ENCODE assay signal across 10 mouse cellular contexts in the genomic region with DNA sequence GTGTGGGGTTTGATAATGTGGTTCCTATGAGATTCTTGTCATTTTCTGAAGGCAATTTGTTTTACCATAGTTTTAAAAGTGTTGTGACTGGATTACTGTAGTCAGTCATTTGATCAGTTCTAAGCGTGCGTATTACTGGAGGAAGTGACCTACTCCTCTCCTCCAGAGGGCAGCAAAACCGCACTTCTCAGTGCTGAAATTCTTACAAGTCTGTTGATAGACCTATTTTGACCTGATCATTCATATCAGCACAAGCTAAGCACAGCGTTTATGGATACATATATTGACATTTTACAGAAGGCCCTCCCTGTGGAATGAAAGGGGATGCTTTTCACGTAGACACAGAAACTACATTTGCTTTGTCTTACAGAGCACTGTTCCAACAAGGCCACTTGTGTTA.
DNase-seq lines count a peak whose midpoint lies in the region; ATAC-seq and TF ChIP-seq lines count a peak whose summit lies in the region.
"Had no signal": no experiment of that assay in that cellular context is flagged by ENCODE, and none has a peak within 500 bp of the region (broad histone marks: within the 10 kb centered on the region; RNA-seq: fewer than 3 reads in every experiment).

No protein-coding gene starts in this region.

- TF ChIP-seq CTCF in kidney, postnatal 0 days (IDR thresholded peaks at IDR 0.05; ENCODE audit: low read depth) = peak; percentile 77
- peak; percentile 74 to 88 for TF ChIP-seq CTCF in CH12.LX (conservative IDR thresholded peaks at IDR 0.05 in 1 of 2, IDR thresholded peaks at IDR 0.05 in 1 of 2; ENCODE audit: low read depth in 2 of 2, low read length in 2 of 2)

- no peak for TF ChIP-seq EP300 in CH12.LX (IDR thresholded peaks at IDR 0.05; ENCODE audit: low read length)

- no peaks in the 10 kb centered on the region for H3K79me2 ChIP-seq in CH12.LX (replicated peaks; ENCODE audit: control insufficient read depth, extremely low read depth, insufficient read depth, poor library complexity, severe bottlenecking)

- H3K27me3 ChIP-seq in kidney, postnatal 0 days (ENCODE audit: insufficient read depth, low read length) = no peaks in the 10 kb centered on the region
- H3K27me3 ChIP-seq in kidney, embryonic 15.5 days = no peaks in the 10 kb centered on the region
- no peaks in the 10 kb centered on the region for H3K27me3 ChIP-seq in CH12.LX (replicated peaks)
- H3K27me3 ChIP-seq in forebrain, embryonic 16.5 days (replicated peaks; ENCODE audit: control insufficient read depth, insufficient read depth, low read length) = no peaks in the 10 kb centered on the region
- H3K27me3 ChIP-seq: embryonic facial prominence, embryonic 12.5 days; stomach, embryonic 15.5 days had no signal

- no peaks in the 10 kb centered on the region for H3K36me3 ChIP-seq in kidney, postnatal 0 days (ENCODE audit: insufficient read depth, low read length)
- H3K36me3 ChIP-seq in kidney, embryonic 15.5 days = no peaks in the 10 kb centered on the region
- no peaks in the 10 kb centered on the region for H3K36me3 ChIP-seq in CH12.LX (replicated peaks in 1 of 2; ENCODE audit: control insufficient read depth in 1 of 2, insufficient read depth in 1 of 2, low read length in 1 of 2)
- H3K36me3 ChIP-seq in forebrain, embryonic 16.5 days (ENCODE audit: control insufficient read depth, insufficient read depth) = no peaks in the 10 kb centered on the region
- H3K36me3 ChIP-seq: embryonic facial prominence, embryonic 12.5 days; stomach, embryonic 15.5 days had no signal

- peak; percentile 71 for DNase-seq in kidney, postnatal 0 days (ENCODE audit: low spot score)
- peak; percentile 80 for DNase-seq in CH12.LX (ENCODE audit: extremely low read depth)
- DNase-seq in T-cell, adult 2 months (ENCODE audit: low spot score) = peak; percentile 8
- DNase-seq in lung, postnatal 14 days = peak; percentile 40
- DNase-seq in thymus, postnatal 14 days = peak; percentile 34
- no peak for DNase-seq in ovary, postnatal 36 days (ENCODE audit: low spot score)

- H3K9ac ChIP-seq in kidney, postnatal 0 days (ENCODE audit: low read depth, low read length) = no peak overlapping the region
- no peak overlapping the region for H3K9ac ChIP-seq in kidney, embryonic 15.5 days
- H3K9ac ChIP-seq in CH12.LX (ENCODE audit: insufficient read depth, low read depth) = no peak overlapping the region
- no peak overlapping the region for H3K9ac ChIP-seq in forebrain, embryonic 16.5 days (replicated peaks; ENCODE audit: low read depth, low read length)
- H3K9ac ChIP-seq: embryonic facial prominence, embryonic 12.5 days; stomach, embryonic 15.5 days had no signal

- in situ Hi-C loops in CH12.LX (cut with MboI; ENCODE audit: low pct_ligation_motif_present, low pct_unique_long_range_greater_than_20kb, low sequenced_read_pairs) = no loop called here

- ATAC-seq in kidney, postnatal 0 days (replicated peaks; ENCODE audit: low FRiP score, low read depth) = no peak
- ATAC-seq in kidney, embryonic 15.5 days (replicated peaks; ENCODE audit: low FRiP score) = no peak
- ATAC-seq in forebrain, embryonic 16.5 days = peak; percentile 72; the same call in 1 of the 2 replicates

- H3K27ac ChIP-seq in kidney, postnatal 0 days = no peak overlapping the region
- no peak overlapping the region for H3K27ac ChIP-seq in kidney, embryonic 15.5 days
- no peak overlapping the region for H3K27ac ChIP-seq in CH12.LX (ENCODE audit: insufficient read depth, low read depth)
- H3K27ac ChIP-seq in forebrain, embryonic 16.5 days (ENCODE audit: low read length) = no peak overlapping the region
- H3K27ac ChIP-seq: embryonic facial prominence, embryonic 12.5 days; stomach, embryonic 15.5 days had no signal

- no peak for TF ChIP-seq POLR2A in CH12.LX (IDR thresholded peaks at IDR 0.05; ENCODE audit: low read depth, low read length)

- dilution Hi-C loops in CH12.LX (cut with MboI; ENCODE audit: extremely low pct_ligation_motif_present, extremely low pct_unique_long_range_greater_than_20kb, low sequenced_read_pairs) = no loop called here

- peak; percentile 83 for TF ChIP-seq RAD21 in CH12.LX (IDR thresholded peaks at IDR 0.05; ENCODE audit: low read depth, low read length)

- no peaks in the 10 kb centered on the region for H3K9me3 ChIP-seq in kidney, postnatal 0 days (replicated peaks; ENCODE audit: low read length)
- H3K9me3 ChIP-seq in kidney, embryonic 15.5 days (replicated peaks) = no peaks in the 10 kb centered on the region
- no peaks in the 10 kb centered on the region for H3K9me3 ChIP-seq in CH12.LX (replicated peaks; ENCODE audit: low read length)
- H3K9me3 ChIP-seq in forebrain, embryonic 16.5 days (ENCODE audit: control insufficient read depth, low read length) = no peaks in the 10 kb centered on the region
- H3K9me3 ChIP-seq: embryonic facial prominence, embryonic 12.5 days; stomach, embryonic 15.5 days had no signal

- no peaks in the 10 kb centered on the region for H3K4me1 ChIP-seq in kidney, postnatal 0 days (replicated peaks; ENCODE audit: insufficient read depth, low read length)
- H3K4me1 ChIP-seq in kidney, embryonic 15.5 days = no peaks in the 10 kb centered on the region
- H3K4me1 ChIP-seq in CH12.LX (ENCODE audit: control insufficient read depth in 1 of 2, insufficient read depth in 2 of 2) = peaks cover 0 to 6% of the 10 kb centered on the region in 2 experiments; a peak in 2 of 4 replicates
- no peaks in the 10 kb centered on the region for H3K4me1 ChIP-seq in forebrain, embryonic 16.5 days (replicated peaks; ENCODE audit: control insufficient read depth, insufficient read depth, low read length)
- H3K4me1 ChIP-seq: embryonic facial prominence, embryonic 12.5 days; stomach, embryonic 15.5 days had no signal

- no peak overlapping the region for H3K4me2 ChIP-seq in kidney, postnatal 0 days (ENCODE audit: low read length)
- no peak overlapping the region for H3K4me2 ChIP-seq in kidney, embryonic 15.5 days
- H3K4me2 ChIP-seq in CH12.LX (ENCODE audit: insufficient read depth, low read depth, poor library complexity, severe bottlenecking) = peak overlapping the region; percentile 47; the same call in 1 of the 2 replicates
- H3K4me2 ChIP-seq in forebrain, embryonic 16.5 days (ENCODE audit: low read length) = no peak overlapping the region
- H3K4me2 ChIP-seq: embryonic facial prominence, embryonic 12.5 days; stomach, embryonic 15.5 days had no signal

- WGBS in kidney, postnatal 0 days = 45% methylated on average over 5 of the region's 5 CpGs
- 55% methylated on average over 5 of the region's 5 CpGs for WGBS in kidney, embryonic 15.5 days
- WGBS in forebrain, embryonic 16.5 days = 41% methylated on average over 5 of the region's 5 CpGs

- H3K4me3 ChIP-seq in kidney, postnatal 0 days (replicated peaks; ENCODE audit: low read depth, low read length) = no peak overlapping the region
- no peak overlapping the region for H3K4me3 ChIP-seq in kidney, embryonic 15.5 days (replicated peaks)
- H3K4me3 ChIP-seq in CH12.LX (replicated peaks in 1 of 3; ENCODE audit: low read depth in 2 of 3, low read length in 2 of 3, poor library complexity in 1 of 3) = no peak overlapping the region
- no peak overlapping the region for H3K4me3 ChIP-seq in forebrain, embryonic 16.5 days (replicated peaks; ENCODE audit: low read length)
- H3K4me3 ChIP-seq: embryonic facial prominence, embryonic 12.5 days; stomach, embryonic 15.5 days had no signal

TF ChIP-seq in CH12.LX, 34 proteins besides CTCF, POLR2A, EP300 and RAD21:
- TF ChIP-seq JUN (IDR thresholded peaks at IDR 0.05; ENCODE audit: insufficient read depth, low read depth, low read length) (no peak), ZNF384 (IDR thresholded peaks at IDR 0.05; ENCODE audit: low read depth, low read length) (no peak), SMC3 (IDR thresholded peaks at IDR 0.05; ENCODE audit: low read depth, low read length) (peak; percentile 77)
TF ChIP-seq in CH12.LX: peak in this region for 1.
